Mouse (Mus musculus): ENCODE results near the gene Pbp2. TPM values are rescaled to one million over a fixed set of nuclear protein-coding genes. Genes with fewer than 3 reads are reported as not detected.

The Pbp2 gene
- polyA plus RNA-seq, 1 experiment, result not detected

- H3K27ac ChIP-seq (ENCODE audit: control insufficient read depth, insufficient read depth, low read length), result no peak overlapping the region
- H3K4me3 ChIP-seq (ENCODE audit: control insufficient read depth, insufficient read depth, low read length), result no peak overlapping the region
- TF ChIP-seq CTCF (IDR thresholded peaks at IDR 0.05; ENCODE audit: borderline replicate concordance, control insufficient read depth, extremely low read depth, insufficient read depth, low read length, poor library complexity), result no peak
- H3K4me1 ChIP-seq (replicated peaks; ENCODE audit: control insufficient read depth, insufficient read depth, low read length), result peaks cover 40% of the 10 kb centered on the region
- peak; percentile 29 for DNase-seq
- H3K27me3 ChIP-seq (ENCODE audit: control insufficient read depth, insufficient read depth, low read length), result no peaks in the 10 kb centered on the region
- no peaks in the 10 kb centered on the region for H3K36me3 ChIP-seq (ENCODE audit: control insufficient read depth, insufficient read depth, low read length)
- WGBS, result 5% methylated on average over 3 of the region's 3 CpGs
Measured at GRCm38 (mm10) chr6:135267221-135267620, 43.0 kb downstream of the Pbp2 start.

DNA sequence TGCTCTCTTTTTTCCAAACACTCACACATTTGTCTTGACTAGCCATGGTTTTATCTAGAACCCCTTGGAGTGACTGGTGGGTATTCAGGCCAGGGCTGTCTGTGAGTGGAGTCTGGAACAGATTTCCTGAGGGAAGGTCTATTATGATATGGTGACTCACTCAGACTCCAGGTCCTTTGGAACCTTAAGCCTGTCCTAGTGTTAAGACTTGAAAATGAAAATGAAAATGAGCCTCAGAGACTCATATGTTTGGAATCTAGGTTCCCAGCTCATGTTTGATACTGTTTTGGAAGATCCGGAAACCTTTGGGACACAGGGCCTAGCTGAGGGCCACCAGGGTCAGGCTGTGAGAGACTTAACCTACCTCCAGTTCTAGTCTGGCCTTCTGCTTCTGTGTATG lies 44.1 kb downstream of the Pbp2 start:
- 93% methylated on average over 1 of the region's 1 CpGs for WGBS
- Histone ChIP-seq H3K4me3 (ENCODE audit: control insufficient read depth, insufficient read depth, low read length) (no peak overlapping the region), H3K27me3 (ENCODE audit: control insufficient read depth, insufficient read depth, low read length) (no peaks in the 10 kb centered on the region), H3K4me1 (replicated peaks; ENCODE audit: control insufficient read depth, insufficient read depth, low read length) (peaks cover 30% of the 10 kb centered on the region), H3K27ac (ENCODE audit: control insufficient read depth, insufficient read depth, low read length) (no peak overlapping the region), H3K36me3 (ENCODE audit: control insufficient read depth, insufficient read depth, low read length) (no peaks in the 10 kb centered on the region)
- TF ChIP-seq CTCF (IDR thresholded peaks at IDR 0.05; ENCODE audit: borderline replicate concordance, control insufficient read depth, extremely low read depth, insufficient read depth, low read length, poor library complexity), result no peak
- TF ChIP-seq POLR2A (IDR thresholded peaks at IDR 0.05; ENCODE audit: control insufficient read depth, extremely low read depth, insufficient read depth, low read length, poor library complexity), result no peak
- no peak for DNase-seq

GRCm38 (mm10) chr6:135264136-135264535 lies 46.1 kb downstream of the Pbp2 start:
- no peak overlapping the region for H3K27ac ChIP-seq (ENCODE audit: control insufficient read depth, insufficient read depth, low read length)
- no peak overlapping the region for H3K4me3 ChIP-seq (ENCODE audit: control insufficient read depth, insufficient read depth, low read length)

DNA sequence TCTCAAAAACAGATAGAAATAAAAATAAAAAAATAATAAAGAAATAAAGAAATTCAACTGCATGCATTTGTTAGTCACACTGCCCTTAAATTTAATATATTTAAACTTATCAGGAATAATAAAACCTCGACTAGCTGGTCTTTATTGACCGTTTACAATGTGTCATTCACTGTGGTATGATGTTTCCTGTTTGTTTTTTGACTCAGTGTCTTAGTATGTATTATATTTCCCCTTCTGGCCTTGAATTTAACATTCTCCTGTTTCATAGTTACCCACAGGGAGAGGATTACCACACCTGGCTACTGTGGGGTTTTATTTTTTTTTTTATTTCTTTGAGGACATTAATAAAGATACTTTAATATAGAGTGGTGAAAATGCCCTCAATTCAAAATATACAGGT lies 47.6 kb downstream of the Pbp2 start:
- H3K4me3 ChIP-seq (ENCODE audit: control insufficient read depth, insufficient read depth, low read length), result no peak overlapping the region

More at GRCm38 (mm10) chr6:135264136-135264535, 46.1 kb downstream of the Pbp2 start:
- Histone ChIP-seq H3K4me1 (replicated peaks; ENCODE audit: control insufficient read depth, insufficient read depth, low read length) (peaks cover 17% of the 10 kb centered on the region), H3K36me3 (ENCODE audit: control insufficient read depth, insufficient read depth, low read length) (no peaks in the 10 kb centered on the region), H3K27me3 (ENCODE audit: control insufficient read depth, insufficient read depth, low read length) (no peaks in the 10 kb centered on the region)
- WGBS, result 98% methylated on average over 6 of the region's 6 CpGs
- no peak for DNase-seq
- no peak for TF ChIP-seq CTCF (IDR thresholded peaks at IDR 0.05; ENCODE audit: borderline replicate concordance, control insufficient read depth, extremely low read depth, insufficient read depth, low read length, poor library complexity)
- TF ChIP-seq POLR2A (IDR thresholded peaks at IDR 0.05; ENCODE audit: control insufficient read depth, extremely low read depth, insufficient read depth, low read length, poor library complexity), result no peak

DNA sequence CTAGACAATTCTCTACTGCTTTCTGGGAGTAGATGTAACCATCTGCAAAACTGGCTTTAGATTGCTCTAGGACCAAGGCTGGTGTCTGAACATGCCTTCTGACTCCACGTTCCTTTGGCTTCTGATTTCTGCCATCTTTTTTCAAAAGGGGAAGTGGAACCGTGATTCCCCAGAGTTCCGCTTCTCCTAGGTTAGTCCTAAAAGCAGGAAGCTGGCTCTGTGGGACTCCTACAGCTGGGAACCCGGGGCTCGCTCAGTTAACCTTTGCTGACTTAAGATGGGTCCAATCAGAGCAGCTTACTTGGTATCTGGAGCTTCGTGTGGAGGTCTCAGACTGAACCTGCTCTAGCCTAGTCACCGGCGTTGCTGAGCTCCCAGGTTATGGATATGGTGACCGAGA lies 49.1 kb downstream of the Pbp2 start:
- Histone ChIP-seq H3K27ac (ENCODE audit: control insufficient read depth, insufficient read depth, low read length) (no peak overlapping the region), H3K4me1 (replicated peaks; ENCODE audit: control insufficient read depth, insufficient read depth, low read length) (0 out of 2 replicates have a peak, but pooled peaks cover under 1% of the 10 kb centered on the region), H3K27me3 (ENCODE audit: control insufficient read depth, insufficient read depth, low read length) (no peaks in the 10 kb centered on the region), H3K4me3 (ENCODE audit: control insufficient read depth, insufficient read depth, low read length) (no peak overlapping the region), H3K36me3 (ENCODE audit: control insufficient read depth, insufficient read depth, low read length) (no peaks in the 10 kb centered on the region)
- TF ChIP-seq POLR2A (IDR thresholded peaks at IDR 0.05; ENCODE audit: control insufficient read depth, extremely low read depth, insufficient read depth, low read length, poor library complexity) (no peak), CTCF (IDR thresholded peaks at IDR 0.05; ENCODE audit: borderline replicate concordance, control insufficient read depth, extremely low read depth, insufficient read depth, low read length, poor library complexity) (no peak)
- WGBS, result 90% methylated on average over 9 of the region's 9 CpGs
- no peak for DNase-seq

More for the DNA sequence above, 47.6 kb downstream of the Pbp2 start:
- Histone ChIP-seq H3K36me3 (ENCODE audit: control insufficient read depth, insufficient read depth, low read length) (no peaks in the 10 kb centered on the region), H3K27ac (ENCODE audit: control insufficient read depth, insufficient read depth, low read length) (no peak overlapping the region), H3K4me1 (replicated peaks; ENCODE audit: control insufficient read depth, insufficient read depth, low read length) (peaks cover 11% of the 10 kb centered on the region), H3K27me3 (ENCODE audit: control insufficient read depth, insufficient read depth, low read length) (no peaks in the 10 kb centered on the region)
- WGBS, result 73% methylated on average over 2 of the region's 2 CpGs
- no peak for DNase-seq
- TF ChIP-seq POLR2A (IDR thresholded peaks at IDR 0.05; ENCODE audit: control insufficient read depth, extremely low read depth, insufficient read depth, low read length, poor library complexity), result no peak
- TF ChIP-seq CTCF (IDR thresholded peaks at IDR 0.05; ENCODE audit: borderline replicate concordance, control insufficient read depth, extremely low read depth, insufficient read depth, low read length, poor library complexity), result no peak

DNA sequence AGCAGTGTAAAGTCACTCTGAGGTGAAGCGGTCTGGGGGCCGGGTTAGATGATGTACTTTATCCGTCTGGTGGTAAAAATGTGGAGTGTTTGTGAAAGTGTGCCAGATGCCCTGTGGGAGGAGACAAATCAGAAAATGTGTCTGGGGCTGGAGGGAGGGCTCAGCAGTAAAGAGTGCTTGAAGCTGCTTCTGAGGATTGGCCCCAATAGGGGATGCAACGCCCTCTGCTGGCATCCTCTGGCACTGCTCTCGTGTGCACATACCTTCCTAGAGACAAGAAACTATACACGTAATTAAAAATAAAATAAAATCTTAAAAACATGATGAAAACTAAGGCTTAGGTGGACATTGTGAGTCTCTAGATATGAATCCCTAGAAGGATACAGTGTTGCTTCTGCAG lies 49.8 kb downstream of the Pbp2 start:
- WGBS, result 96% methylated on average over 6 of the region's 6 CpGs
- Histone ChIP-seq H3K4me1 (replicated peaks; ENCODE audit: control insufficient read depth, insufficient read depth, low read length) (no peaks in the 10 kb centered on the region), H3K27me3 (ENCODE audit: control insufficient read depth, insufficient read depth, low read length) (no peaks in the 10 kb centered on the region), H3K4me3 (ENCODE audit: control insufficient read depth, insufficient read depth, low read length) (no peak overlapping the region), H3K27ac (ENCODE audit: control insufficient read depth, insufficient read depth, low read length) (no peak overlapping the region), H3K36me3 (ENCODE audit: control insufficient read depth, insufficient read depth, low read length) (no peaks in the 10 kb centered on the region)
- DNase-seq, result no peak
- TF ChIP-seq POLR2A (IDR thresholded peaks at IDR 0.05; ENCODE audit: control insufficient read depth, extremely low read depth, insufficient read depth, low read length, poor library complexity) (no peak), CTCF (IDR thresholded peaks at IDR 0.05; ENCODE audit: borderline replicate concordance, control insufficient read depth, extremely low read depth, insufficient read depth, low read length, poor library complexity) (no peak)

Other genes with a start within 250 kb of the Pbp2 start
- gene Gprc5a, start 244.8 kb downstream of the Pbp2 start, polyA plus RNA-seq (2012; rRNA removed), result 2.2 and 3.7 TPM in 2 replicates
- 0.22 and 0.59 TPM in 2 replicates for gene Gprc5d, start 192.1 kb downstream of the Pbp2 start, polyA plus RNA-seq (2012; rRNA removed)
- 42.1 TPM in 2 replicates for gene Fam234b, start 112.4 kb downstream of the Pbp2 start, polyA plus RNA-seq (2012; rRNA removed)
- 26.4 and 34.1 TPM in 2 replicates for gene Hebp1, start 112.4 kb downstream of the Pbp2 start, polyA plus RNA-seq (2012; rRNA removed)
- 0.79 and 1.8 TPM in 2 replicates for gene Gsg1, start 56.1 kb downstream of the Pbp2 start, polyA plus RNA-seq (2012; rRNA removed)
- gene Emp1, start 52.1 kb upstream of the Pbp2 start, polyA plus RNA-seq (2012; rRNA removed), result 57.5 and 69.9 TPM in 2 replicates

All from thymus, adult 2 months (tissue).